Mouse (Mus musculus) C2C12 (cell line): Measurements from ENCODE around the gene Atg13.

Experiments
- CEBPB ChIP-seq: IDR thresholded peaks from one replicate; pipeline ENCODE4 v1.6.1; 2011; ENCODE audit warnings: low read depth, mild to moderate bottlenecking, control low read depth, moderate library complexity
- CTCF ChIP-seq: IDR thresholded peaks from one replicate; pipeline ENCODE4 v1.5.1; 2011; ENCODE audit not compliant: control insufficient read depth, insufficient read depth, insufficient read length
- MAX ChIP-seq: IDR thresholded peaks from one replicate; pipeline ENCODE4 v1.6.1; 2011; ENCODE audit warnings: mild to moderate bottlenecking, control low read depth
- MYOD1 ChIP-seq: IDR thresholded peaks from one replicate; pipeline ENCODE4 v1.6.1; 2011; ENCODE audit warnings: low read depth; ENCODE audit not compliant: control insufficient read depth, insufficient read length
- MYOG ChIP-seq: IDR thresholded peaks from one replicate; pipeline ENCODE4 v1.6.1; 2011; ENCODE audit not compliant: control insufficient read depth, insufficient read length; ENCODE audit errors: extremely low read depth
- USF1 ChIP-seq: IDR thresholded peaks from one replicate; pipeline ENCODE4 v1.6.1; 2011; ENCODE audit warnings: low read depth, mild to moderate bottlenecking, control low read depth, moderate library complexity

DNA sequence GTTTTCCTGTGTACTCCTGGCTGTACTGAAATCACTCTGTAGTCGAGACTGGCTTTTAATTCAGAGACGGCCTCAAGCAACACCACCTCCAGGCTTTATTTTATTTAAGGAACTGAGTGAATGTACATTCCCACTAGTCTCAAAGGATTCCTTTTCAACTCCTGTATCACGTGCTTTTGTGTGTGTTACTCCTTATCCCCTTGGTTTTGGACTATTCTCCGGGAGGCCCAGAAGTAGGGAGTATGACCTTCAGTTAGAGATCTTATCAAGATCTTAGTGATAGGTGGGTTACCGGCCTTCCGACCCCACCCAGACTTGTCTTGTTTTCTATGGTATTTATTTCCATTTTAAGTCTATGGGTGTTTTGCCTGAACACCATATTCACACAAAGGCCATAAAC, 4.6 kb downstream of the Atg13 start:
- no peak for TF ChIP-seq CEBPB
- no peak for TF ChIP-seq CTCF
- TF ChIP-seq USF1, result no peak
- TF ChIP-seq MYOD1, result no peak
- TF ChIP-seq MAX, result no peak
- no peak for TF ChIP-seq MYOG
